8 mouse cellular contexts compared by ENCODE assay signal in the genomic region with DNA sequence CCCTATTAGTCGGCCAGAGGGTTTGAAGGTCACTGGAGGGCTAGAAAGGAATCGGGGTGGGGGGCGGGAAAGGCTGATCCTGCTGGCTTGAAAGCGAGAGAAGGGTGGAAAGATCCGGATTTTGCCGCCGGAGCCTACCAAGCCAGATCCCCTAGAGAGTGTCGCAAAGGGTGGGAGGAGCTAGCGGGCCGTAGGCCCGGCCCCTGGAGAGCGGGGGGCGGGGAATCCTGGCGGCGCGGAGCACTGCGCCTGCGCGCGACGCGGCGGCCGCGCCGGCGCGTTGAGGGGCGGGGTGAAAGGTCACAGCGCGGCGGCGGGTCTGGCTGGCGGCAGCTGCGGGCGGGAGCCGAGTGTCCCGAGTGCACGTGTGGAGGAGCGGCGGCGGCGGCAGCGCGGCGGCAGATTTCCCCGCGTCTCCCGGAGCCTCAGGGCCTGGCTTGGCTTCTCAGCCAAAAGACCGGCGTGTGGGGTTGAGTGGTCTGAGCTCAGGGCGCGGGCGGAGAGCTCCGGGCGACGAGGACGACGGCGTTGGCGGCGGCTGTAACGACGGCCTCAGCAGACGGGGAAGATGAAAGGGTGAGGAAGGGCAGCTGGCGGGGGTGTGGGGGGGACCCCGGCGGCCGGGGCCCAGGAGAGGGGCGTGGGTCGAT. TPM values are rescaled to one million over a fixed set of nuclear protein-coding genes. Genes with fewer than 3 reads are reported as not detected.
DNase-seq lines count a peak whose midpoint lies in the region; ATAC-seq and TF ChIP-seq lines count a peak whose summit lies in the region.

A gene (minus strand): TSS at position 170 of the 650 bp plus-strand sequence.
A gene (plus strand): TSS at position 295 of the 650 bp plus-strand sequence.

- peak; percentile 94 for DNase-seq in gastrocnemius, adult 2 months
- DNase-seq in induced T-regulatory cell, adult 2 months (ENCODE audit: low read depth), result peak; percentile 95
- DNase-seq in left cerebral cortex, postnatal 14 days (ENCODE audit: low spot score in 2 of 2), result peak; percentile 92 to 97
- peak; percentile 94 for DNase-seq in mesoderm, embryonic 11.5 days (ENCODE audit: low read depth, low spot score)
- DNase-seq in right cerebral cortex, postnatal 36 days (ENCODE audit: low spot score in 2 of 2), result peak; percentile 83 to 86
- peak; percentile 95 for DNase-seq in yolk sac, embryonic 10.5 days (ENCODE audit: low spot score)

- peak within 1 kb of the TSS; percentile 97 for H3K27ac ChIP-seq in gastrocnemius, adult 2 months

- peak within 1 kb of the TSS; percentile 80 for H3K4me3 ChIP-seq in gastrocnemius, adult 2 months

- intact Hi-C loops in gastrocnemius, adult 2 months (cut with DNase I), result loop anchor here (2.0 to 10.0 kb wide), 4 partner anchors 33 to 225 kb away; a partner anchor contains a TSS
- intact Hi-C loops in left cerebral cortex, postnatal 14 days (cut with DNase I), result loop anchor here (2.0 to 10.0 kb wide), 2 partner anchors 33 to 215 kb away; a partner anchor contains a TSS

- TF ChIP-seq CTCF in gastrocnemius, adult 2 months (IDR thresholded peaks at IDR 0.05), result no peak

- ATAC-seq in activated CD4-positive, CD25-positive, alpha-beta regulatory T cell, adult 4 months, result peak; percentile 52
- ATAC-seq in common myeloid progenitor, adult 5-6 weeks (replicated peaks; ENCODE audit: low read depth, poor library complexity, severe bottlenecking), result peak; percentile 51

RNA-seq across cellular contexts. Expression of the first gene that starts in this region (rescaled TPM):
- polyA plus RNA-seq in activated CD4-positive, CD25-positive, alpha-beta regulatory T cell, adult 4 months (2017; shearing (Covaris generic)), result 10 to 100 TPM; 32.7 to 35.0 TPM
- total RNA-seq in common myeloid progenitor, adult 5-6 weeks (2017), result 54.5 and 62.3 TPM in 2 replicates
- 10 to 100 TPM; 17.0 to 20.1 TPM for total RNA-seq in gastrocnemius, adult 2 months (2021)
- total RNA-seq in left cerebral cortex, postnatal 14 days (2021), result 100 to 1,000 TPM; 437 to 445 TPM

RNA-seq across cellular contexts. Expression of the second gene that starts in this region (rescaled TPM):
- polyA plus RNA-seq in activated CD4-positive, CD25-positive, alpha-beta regulatory T cell, adult 4 months (2017; shearing (Covaris generic)), result 10 to 100 TPM; 29.1 to 32.3 TPM
- total RNA-seq in common myeloid progenitor, adult 5-6 weeks (2017), result 144 and 169 TPM in 2 replicates
- total RNA-seq in gastrocnemius, adult 2 months (2021), result 100 to 1,000 TPM; 181 to 195 TPM
- 10 to 100 TPM; 52.4 to 52.8 TPM for total RNA-seq in left cerebral cortex, postnatal 14 days (2021)

Comparison
In these comparisons a context has a peak if more than half of its experiments do, and no peak if none do; other contexts are left out.
1. Peak in every context shown above with its lines: DNase-seq, ATAC-seq, H3K4me3 ChIP-seq and H3K27ac ChIP-seq.